Mouse (Mus musculus): ENCODE results near the gene Cbr1.
"Not testable (repeated sequence)": the region's sequence is repeated elsewhere in the genome, so short reads cannot be mapped to it uniquely, and the experiment has no call there.

Gene Cbr1

GRCm38 (mm10) chr16:93597551-93597950 lies 8.1 kb upstream of the Cbr1 start:
- DNase-seq (ENCODE audit: low read depth, low spot score), result no peak

- no peak for DNase-seq (ENCODE audit: low read depth, low spot score)
Observed at GRCm38 (mm10) chr16:93599461-93599860, 6.2 kb upstream of the Cbr1 start.

DNA sequence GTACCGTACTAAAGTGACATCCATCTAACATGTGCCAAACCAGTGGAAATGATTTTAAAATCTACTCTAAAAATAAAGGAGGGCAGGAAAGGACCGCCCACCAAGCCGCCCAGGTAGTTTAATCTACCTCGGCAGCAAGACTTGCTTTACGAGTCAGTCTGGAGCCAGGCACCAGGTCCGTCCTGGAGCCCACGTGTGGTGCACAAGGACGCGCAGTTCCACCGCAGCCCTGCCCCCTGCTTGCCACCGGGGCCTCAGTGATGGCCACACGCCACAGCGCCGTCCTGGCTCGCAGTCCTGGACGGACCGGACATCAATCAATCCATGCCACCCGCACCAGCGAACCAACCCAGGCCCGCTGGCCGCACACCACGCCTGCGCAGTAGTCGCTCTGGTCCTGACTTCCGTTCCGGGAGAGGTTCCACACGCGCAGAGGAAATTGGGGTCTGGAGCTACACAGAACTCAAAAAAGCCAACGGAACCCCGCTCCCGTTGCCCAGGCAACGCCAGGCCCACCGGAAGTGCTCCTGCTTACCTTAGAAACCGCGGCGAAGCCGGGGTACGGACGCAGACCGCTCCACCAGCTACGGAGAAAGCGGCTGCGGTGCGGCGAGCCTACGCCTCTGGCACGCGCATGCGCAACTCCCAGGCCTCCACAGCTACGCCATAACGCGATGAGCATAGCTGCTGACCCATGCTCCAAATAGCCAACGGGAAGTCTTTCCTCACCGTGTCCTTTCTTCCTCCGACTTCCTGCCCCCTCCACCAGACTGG lies 2.0 kb upstream of the Cbr1 start, which contains the start of gene Setd4:
TSS of gene Setd4 (minus strand) at position 625 of the 774 bp plus-strand sequence.
- DNase-seq (ENCODE audit: low read depth, low spot score), result peak; percentile 89

- no peak for DNase-seq (ENCODE audit: low read depth, low spot score)
Observed at GRCm38 (mm10) chr16:93604481-93604969, 1.1 kb upstream of the Cbr1 start.

- DNase-seq (ENCODE audit: low read depth, low spot score), result no peak
Observed at GRCm38 (mm10) chr16:93606146-93606545, 493 bp downstream of the Cbr1 start.

DNA sequence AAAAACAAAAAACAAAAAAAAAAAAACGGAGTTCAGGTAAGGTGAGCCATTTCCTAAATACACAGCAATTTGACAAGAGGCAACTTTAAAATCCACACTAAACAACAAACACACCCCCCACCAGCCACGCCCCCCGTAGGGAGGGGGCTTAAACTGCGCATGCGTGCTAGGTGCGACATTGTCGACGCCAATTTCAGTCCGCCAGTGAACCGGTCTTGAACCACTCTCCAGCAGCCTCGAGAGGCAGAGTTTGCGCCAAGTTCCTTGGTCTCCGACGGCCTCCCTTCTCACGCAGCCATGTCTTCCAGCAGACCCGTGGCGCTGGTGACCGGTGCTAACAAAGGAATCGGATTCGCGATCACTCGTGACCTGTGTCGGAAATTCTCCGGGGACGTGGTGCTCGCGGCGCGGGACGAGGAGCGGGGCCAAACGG lies 2.0 kb downstream of the Cbr1 start:
- no peak for DNase-seq (ENCODE audit: low read depth, low spot score)

DNA sequence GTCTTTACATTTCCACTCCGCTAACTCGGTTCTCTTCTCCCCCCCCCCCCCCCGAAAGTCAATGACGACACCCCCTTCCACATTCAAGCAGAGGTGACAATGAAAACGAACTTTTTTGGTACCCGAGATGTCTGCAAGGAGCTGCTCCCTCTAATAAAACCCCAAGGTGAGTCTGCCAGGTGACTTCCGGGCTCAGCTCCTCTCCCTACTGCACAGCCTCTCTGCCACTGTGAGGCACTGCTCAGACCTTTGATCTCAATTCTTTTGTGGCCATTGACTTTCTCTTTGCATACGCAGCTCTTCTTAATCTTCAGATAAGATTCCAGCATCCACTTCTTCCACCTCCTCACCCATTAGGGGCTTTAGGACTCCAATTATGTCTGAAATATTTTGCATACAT lies 3.1 kb downstream of the Cbr1 start:
- DNase-seq (ENCODE audit: low read depth, low spot score), result no peak

DNA sequence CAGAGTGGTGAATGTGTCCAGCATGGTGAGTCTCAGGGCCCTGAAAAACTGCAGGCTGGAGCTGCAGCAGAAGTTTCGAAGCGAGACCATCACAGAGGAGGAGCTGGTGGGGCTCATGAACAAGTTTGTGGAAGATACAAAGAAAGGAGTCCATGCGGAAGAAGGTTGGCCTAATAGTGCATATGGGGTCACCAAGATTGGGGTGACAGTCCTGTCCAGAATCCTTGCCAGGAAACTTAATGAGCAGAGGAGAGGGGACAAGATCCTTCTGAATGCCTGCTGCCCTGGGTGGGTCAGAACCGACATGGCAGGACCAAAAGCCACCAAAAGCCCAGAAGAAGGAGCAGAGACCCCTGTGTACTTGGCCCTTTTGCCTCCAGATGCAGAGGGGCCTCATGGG lies 4.1 kb downstream of the Cbr1 start:
- no peak for DNase-seq (ENCODE audit: low read depth, low spot score)

- DNase-seq (ENCODE audit: low read depth, low spot score), result no peak
Observed at GRCm38 (mm10) chr16:93610961-93611360, 5.3 kb downstream of the Cbr1 start.

DNA sequence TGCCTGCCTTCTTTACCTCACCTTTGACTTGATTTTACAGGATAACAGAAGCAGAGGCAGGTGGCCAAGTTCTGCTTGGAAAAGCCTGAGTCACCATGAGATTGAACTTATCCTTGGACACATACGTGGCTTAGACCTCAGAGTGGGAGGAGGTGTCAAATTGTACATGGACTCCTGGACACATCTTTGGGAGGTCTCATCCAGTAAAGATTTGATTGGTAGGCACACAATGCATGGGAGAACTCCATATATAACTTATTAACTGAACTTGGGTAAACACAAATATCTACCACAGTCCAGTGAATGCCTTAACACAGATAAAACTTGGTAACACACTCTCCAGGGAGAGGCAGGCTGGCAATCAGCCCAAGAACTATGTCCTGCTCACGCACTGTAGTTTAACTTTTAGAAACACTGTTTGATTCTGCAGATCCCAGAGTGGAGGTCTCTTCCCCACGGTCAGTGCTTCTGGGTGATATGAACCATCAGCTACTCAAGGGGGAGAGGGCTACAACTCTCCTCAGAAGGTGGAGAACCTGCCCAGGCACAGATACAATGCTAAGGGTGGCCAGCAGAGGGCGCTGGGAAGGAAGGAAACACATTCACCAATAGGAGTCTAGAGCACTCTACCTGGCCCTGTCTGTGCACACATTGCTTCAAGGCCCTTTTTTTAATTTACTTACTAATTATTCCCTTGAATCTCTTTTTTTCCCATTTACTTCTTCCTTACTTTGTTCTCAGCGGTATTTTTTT lies 9.6 kb downstream of the Cbr1 start:
- DNase-seq (ENCODE audit: low read depth, low spot score), result no peak

GRCm38 (mm10) chr16:93623759-93624158 lies 18.1 kb downstream of the Cbr1 start:
- not testable (repeated sequence) for DNase-seq (ENCODE audit: low read depth, low spot score)

- no peak for DNase-seq (ENCODE audit: low read depth, low spot score)
Observed at GRCm38 (mm10) chr16:93624671-93625070, 19.0 kb downstream of the Cbr1 start.

DNA sequence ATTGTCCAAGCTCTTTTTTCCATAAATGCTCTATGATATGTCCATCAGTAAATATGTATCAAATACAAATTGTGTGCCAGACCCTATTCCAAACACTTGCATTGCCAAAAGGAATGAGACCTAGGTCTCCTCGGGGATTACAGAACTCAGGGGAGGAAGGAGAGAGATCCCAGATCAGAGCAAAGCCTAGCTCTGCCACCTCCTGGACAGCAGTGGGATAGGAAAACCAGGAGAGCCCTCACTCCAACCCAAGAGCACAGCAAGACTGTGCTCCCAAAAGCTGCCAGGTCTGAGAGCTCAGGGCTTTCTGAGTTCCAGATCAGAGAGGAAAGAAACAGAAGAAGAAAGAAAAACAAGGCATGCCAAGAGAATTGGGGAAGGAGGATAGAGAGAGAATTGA lies 21.1 kb downstream of the Cbr1 start:
- DNase-seq (ENCODE audit: low read depth, low spot score), result no peak

GRCm38 (mm10) chr16:93627761-93628400 lies 22.2 kb downstream of the Cbr1 start, which contains the start of gene Gm5678:
Gene Gm5678, plus strand, starts transcription at chr16:93628097.
- no peak for DNase-seq (ENCODE audit: low read depth, low spot score)

GRCm38 (mm10) chr16:93644006-93644405 lies 38.4 kb downstream of the Cbr1 start:
- DNase-seq (ENCODE audit: low read depth, low spot score), result no peak

DNA sequence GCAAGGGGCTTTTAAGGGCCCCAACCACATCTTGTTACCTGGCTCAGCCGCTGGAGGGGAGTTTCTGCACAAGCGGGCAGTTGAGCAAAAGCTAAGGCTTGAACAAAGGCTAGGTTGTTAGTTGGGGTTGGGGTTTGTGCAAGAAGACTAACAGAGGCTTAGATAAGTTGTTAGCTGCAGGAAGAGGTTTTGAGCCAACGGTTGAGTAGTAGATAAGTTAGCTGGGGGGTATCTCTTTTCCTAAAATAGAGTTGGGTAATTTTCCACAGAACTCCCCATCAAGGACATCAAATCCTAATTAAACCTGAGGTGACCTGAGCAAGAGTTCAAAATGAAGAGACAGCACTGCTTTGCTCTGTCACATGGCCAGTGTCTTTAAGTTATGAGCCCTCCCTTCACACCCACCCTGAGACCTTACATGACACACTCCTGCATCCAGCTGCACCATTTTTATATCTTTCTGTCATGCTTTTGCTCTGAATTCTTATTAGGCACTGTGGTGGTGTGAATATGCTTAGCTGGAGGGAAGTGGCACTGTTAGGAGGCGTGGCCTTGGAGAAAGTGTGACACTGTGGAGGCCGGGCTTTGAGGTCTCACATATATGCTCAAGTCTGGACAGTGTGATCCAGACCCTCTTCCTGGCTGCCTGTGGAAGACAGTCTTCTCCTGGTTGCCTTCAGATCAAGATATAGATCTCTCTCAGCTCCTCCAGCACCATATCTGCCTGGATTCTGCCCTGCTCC lies 43.0 kb downstream of the Cbr1 start:
- no peak for DNase-seq (ENCODE audit: low read depth, low spot score)

Measured in WW6 (cell line).